Mouse (Mus musculus) lung, postnatal 0 days (tissue): ENCODE results near the gene Cftr. TPM values are rescaled to one million over a fixed set of nuclear protein-coding genes. Genes with fewer than 3 reads are reported as not detected.

ENCODE experiments used
- ATAC-seq: fragments of 200-750 bp; cut with Nextera tagmentation; 2 replicates; pipeline ENCODE4 v1.8.0; 2017; ENCODE audit warnings: moderate library complexity
- DNase-seq: peaks from one replicate; pipeline ENCODE4 v3.0.0-alpha.2; 2016; ENCODE audit warnings: low spot score
- H3K27ac ChIP-seq: fragments of 300-500 bp; sonication (generic); 2 replicates; pipeline ENCODE4 v1.5.1; 2014; ENCODE audit warnings: antibody characterized with exemption, mild to moderate bottlenecking, low read length, mixed read lengths
- H3K27me3 ChIP-seq: fragments of 300-500 bp; sonication (generic); replicated peaks from 2 replicates; pipeline ENCODE4 v1.6.1; 2014; ENCODE audit warnings: low read length, mixed read lengths; ENCODE audit not compliant: insufficient read depth
- H3K36me3 ChIP-seq: fragments of 300-500 bp; sonication (generic); 2 replicates; pipeline ENCODE4 v1.6.1; 2014; ENCODE audit warnings: low read length, mixed read lengths; ENCODE audit not compliant: insufficient read depth
- H3K4me1 ChIP-seq: fragments of 300-500 bp; sonication (generic); 2 replicates; pipeline ENCODE4 v1.6.1; 2014; ENCODE audit warnings: antibody characterized with exemption, low read depth, low read length, mixed read lengths; ENCODE audit not compliant: insufficient read depth
- H3K4me2 ChIP-seq: fragments of 300-500 bp; sonication (generic); replicated peaks from 2 replicates; pipeline ENCODE4 v1.6.1; 2014; ENCODE audit warnings: low read depth, mild to moderate bottlenecking, low read length, moderate library complexity, mixed read lengths
- H3K4me3 ChIP-seq: fragments of 300-500 bp; sonication (generic); 2 replicates; pipeline ENCODE4 v1.5.1; 2014; ENCODE audit warnings: low read depth, low read length
- H3K9ac ChIP-seq: fragments of 300-500 bp; sonication (generic); replicated peaks from 2 replicates; pipeline ENCODE4 v1.6.1; 2014; ENCODE audit warnings: low read depth, mild to moderate bottlenecking
- H3K9me3 ChIP-seq: fragments of 300-500 bp; sonication (generic); 2 replicates; pipeline ENCODE4 v1.6.1; 2016; ENCODE audit warnings: low read length, mixed read lengths
- CTCF ChIP-seq: IDR thresholded peaks from 2 replicates; pipeline ENCODE4 v1.5.1; 2016; ENCODE audit warnings: antibody characterized with exemption, mild to moderate bottlenecking
- EP300 ChIP-seq: IDR thresholded peaks from 2 replicates; pipeline ENCODE4 v1.6.1; 2016; ENCODE audit warnings: antibody characterized with exemption, mild to moderate bottlenecking, control low read depth
- WGBS: fragments of 180-500 bp; shearing (Covaris S2); extraction: QIAGEN DNeasy Blood & Tissue Kit; methylation state at CpG from one replicate; pipeline ENCODE4 v1.1.7; 2014; 5-methylcytosine and 5-hydroxymethylcytosine counted together
- polyA plus RNA-seq: library from polyadenylated mRNA; unstranded; fragments of >200 nt; fragmentation: Nextera tagmentation; extraction: Ambion mirVana; gene quantifications from 2 replicates; pipeline ENCODE4 v1.2.1, GENCODE M21; 2015

Gene Cftr
- polyA plus RNA-seq, 1 experiment from 2014 or later: 7.5 TPM

- Histone ChIP-seq H3K9ac (no peak overlapping the region), H3K4me1 (no peaks in the 10 kb centered on the region), H3K36me3 (no peaks in the 10 kb centered on the region), H3K9me3 (no peaks in the 10 kb centered on the region), H3K27me3 (no peaks in the 10 kb centered on the region), H3K27ac (no peak overlapping the region), H3K4me2 (no peak overlapping the region), H3K4me3 (no peak overlapping the region)
- ATAC-seq (no peak), DNase-seq (no peak)
- WGBS: 82% methylated on average over 2 of the region's 2 CpGs
- TF ChIP-seq EP300 (no peak), CTCF (no peak)
Measured at GRCm38 (mm10) chr6:18344272-18344671, 173.8 kb downstream of the Cftr start.

GRCm38 (mm10) chr6:18349153-18349858 lies 178.8 kb downstream of the Cftr start:
- Histone ChIP-seq H3K4me3 (no peak overlapping the region), H3K9ac (no peak overlapping the region), H3K9me3 (no peaks in the 10 kb centered on the region), H3K27ac (no peak overlapping the region), H3K27me3 (no peaks in the 10 kb centered on the region), H3K36me3 (no peaks in the 10 kb centered on the region), H3K4me2 (no peak overlapping the region), H3K4me1 (no peaks in the 10 kb centered on the region)
- 46% methylated on average over 3 of the region's 3 CpGs for WGBS
- ATAC-seq: no peak
- DNase-seq: no peak
- no peak for TF ChIP-seq EP300
- no peak for TF ChIP-seq CTCF

- Histone ChIP-seq H3K4me2 (no peak overlapping the region), H3K4me1 (no peaks in the 10 kb centered on the region), H3K36me3 (no peaks in the 10 kb centered on the region), H3K4me3 (no peak overlapping the region), H3K9ac (no peak overlapping the region), H3K27me3 (no peaks in the 10 kb centered on the region), H3K27ac (no peak overlapping the region), H3K9me3 (no peaks in the 10 kb centered on the region)
- ATAC-seq: no peak
- TF ChIP-seq CTCF (no peak), EP300 (no peak)
- DNase-seq: no peak
- 61% methylated on average over 1 of the region's 1 CpGs for WGBS
Measured at GRCm38 (mm10) chr6:18360154-18360553, 189.7 kb downstream of the Cftr start.

GRCm38 (mm10) chr6:18360955-18361354 lies 190.5 kb downstream of the Cftr start:
- no peak for ATAC-seq
- Histone ChIP-seq H3K4me1 (no peaks in the 10 kb centered on the region), H3K9ac (no peak overlapping the region), H3K36me3 (no peaks in the 10 kb centered on the region), H3K9me3 (no peaks in the 10 kb centered on the region), H3K4me2 (no peak overlapping the region), H3K27me3 (no peaks in the 10 kb centered on the region), H3K27ac (no peak overlapping the region), H3K4me3 (no peak overlapping the region)
- no peak for DNase-seq
- no peak for TF ChIP-seq EP300
- peak; percentile 13; the same call in 1 of the 2 replicates for TF ChIP-seq CTCF

- DNase-seq (peak; percentile 24), ATAC-seq (no peak)
- H3K4me1 ChIP-seq: no peaks in the 10 kb centered on the region
- H3K4me3 ChIP-seq: no peak overlapping the region
- no peak overlapping the region for H3K27ac ChIP-seq
- no peaks in the 10 kb centered on the region for H3K27me3 ChIP-seq
- no peaks in the 10 kb centered on the region for H3K9me3 ChIP-seq
- no peaks in the 10 kb centered on the region for H3K36me3 ChIP-seq
- no peak overlapping the region for H3K9ac ChIP-seq
- H3K4me2 ChIP-seq: no peak overlapping the region
- TF ChIP-seq CTCF: no peak
- WGBS: 32% methylated on average over 5 of the region's 5 CpGs
Measured at GRCm38 (mm10) chr6:18362232-18362631, 191.7 kb downstream of the Cftr start.

- no peak for ATAC-seq
- Histone ChIP-seq H3K4me2 (no peak overlapping the region), H3K9ac (no peak overlapping the region), H3K4me1 (no peaks in the 10 kb centered on the region), H3K27ac (no peak overlapping the region), H3K9me3 (no peaks in the 10 kb centered on the region), H3K36me3 (no peaks in the 10 kb centered on the region), H3K27me3 (no peaks in the 10 kb centered on the region), H3K4me3 (no peak overlapping the region)
- no peak for TF ChIP-seq EP300
- TF ChIP-seq CTCF: no peak
- no peak for DNase-seq
- 84% methylated on average over 3 of the region's 3 CpGs for WGBS
Measured at GRCm38 (mm10) chr6:18369054-18369453, 198.6 kb downstream of the Cftr start.

- Histone ChIP-seq H3K4me2 (no peak overlapping the region), H3K9me3 (no peaks in the 10 kb centered on the region), H3K36me3 (no peaks in the 10 kb centered on the region), H3K4me3 (no peak overlapping the region), H3K27me3 (no peaks in the 10 kb centered on the region), H3K27ac (no peak overlapping the region), H3K9ac (no peak overlapping the region), H3K4me1 (no peaks in the 10 kb centered on the region)
- 80% methylated on average over 4 of the region's 4 CpGs for WGBS
- DNase-seq (peak; percentile 33), ATAC-seq (no peak)
- no peak for TF ChIP-seq EP300
- TF ChIP-seq CTCF: no peak
Measured at GRCm38 (mm10) chr6:18369723-18370122, 199.2 kb downstream of the Cftr start.

Other genes with a start within 250 kb of the Cftr start
- gene Wnt2, start 140.1 kb upstream of the Cftr start, polyA plus RNA-seq: 54.6 and 56.1 TPM in 2 replicates
- gene Asz1, start 61.6 kb upstream of the Cftr start, polyA plus RNA-seq: 5.2 and 6.4 TPM in 2 replicates